Mouse (Mus musculus) C2C12 (cell line): ENCODE measurements around the gene Camk2b. TPM values are rescaled to one million over a fixed set of nuclear protein-coding genes. Genes with fewer than 3 reads are reported as not detected.

Experiments
- H3K27me3 ChIP-seq: one replicate; pipeline ENCODE4 v1.6.1; 2011; ENCODE audit not compliant: control insufficient read depth, insufficient read depth, insufficient read length
- H3K36me3 ChIP-seq: one replicate; pipeline ENCODE4 v1.6.1; 2011; ENCODE audit not compliant: control insufficient read depth, insufficient read depth
- H3K4me3 ChIP-seq: one replicate; pipeline ENCODE4 v1.5.1; 2011; ENCODE audit warnings: mild to moderate bottlenecking, control low read depth; ENCODE audit not compliant: poor library complexity, insufficient read depth, severe bottlenecking
- H3K79me2 ChIP-seq: one replicate; pipeline ENCODE4 v1.6.1; 2011; ENCODE audit not compliant: control insufficient read depth, insufficient read depth
- H3K79me3 ChIP-seq: one replicate; pipeline ENCODE4 v1.6.1; 2011; ENCODE audit warnings: low read depth, control low read depth
- H3ac ChIP-seq: one replicate; pipeline ENCODE3; 2011; ENCODE audit warnings: low read depth; ENCODE audit not compliant: control insufficient read depth, insufficient read length
- CEBPB ChIP-seq: IDR thresholded peaks from one replicate; pipeline ENCODE4 v1.6.1; 2011; ENCODE audit warnings: low read depth, mild to moderate bottlenecking, control low read depth, moderate library complexity
- CTCF ChIP-seq: IDR thresholded peaks from one replicate; pipeline ENCODE4 v1.5.1; 2011; ENCODE audit not compliant: control insufficient read depth, insufficient read depth, insufficient read length
- FOSL1 ChIP-seq: IDR thresholded peaks from one replicate; pipeline ENCODE4 v1.8.0; 2011; ENCODE audit warnings: mild to moderate bottlenecking, low read length; ENCODE audit not compliant: poor library complexity, insufficient read depth, severe bottlenecking
- MAX ChIP-seq: IDR thresholded peaks from one replicate; pipeline ENCODE4 v1.6.1; 2011; ENCODE audit warnings: mild to moderate bottlenecking, control low read depth
- MYOD1 ChIP-seq: IDR thresholded peaks from one replicate; pipeline ENCODE4 v1.6.1; 2011; ENCODE audit warnings: low read depth; ENCODE audit not compliant: control insufficient read depth, insufficient read length
- MYOG ChIP-seq: IDR thresholded peaks from one replicate; pipeline ENCODE4 v1.6.1; 2011; ENCODE audit not compliant: control insufficient read depth, insufficient read length; ENCODE audit errors: extremely low read depth
- USF1 ChIP-seq: IDR thresholded peaks from one replicate; pipeline ENCODE4 v1.6.1; 2011; ENCODE audit warnings: low read depth, mild to moderate bottlenecking, control low read depth, moderate library complexity
- polyA plus RNA-seq: library from polyadenylated mRNA; unstranded; fragments of >200 nt; fragmentation: generic; extraction: Trizol; gene quantifications from one replicate; pipeline ENCODE4 v1.2.1, GENCODE M21; 2012; ENCODE audit warnings: missing spikeins

The Camk2b gene
- polyA plus RNA-seq, 1 experiment: 0.06 TPM

GRCm38 (mm10) chr11:6020897-6021839, 45.0 kb downstream of the Camk2b start:
- H3ac ChIP-seq: no peak overlapping the region
- no peaks in the 10 kb centered on the region for H3K79me3 ChIP-seq
- no peaks in the 10 kb centered on the region for H3K79me2 ChIP-seq
- H3K4me3 ChIP-seq: no peak overlapping the region
- peaks cover 11% of the 10 kb centered on the region for H3K27me3 ChIP-seq
- H3K36me3 ChIP-seq: no peaks in the 10 kb centered on the region
- TF ChIP-seq MYOD1 (no peak), MYOG (no peak), FOSL1 (no peak), CEBPB (no peak), CTCF (no peak), USF1 (no peak), MAX (no peak)

- Histone ChIP-seq H3K36me3 (no peaks in the 10 kb centered on the region), H3K27me3 (peaks cover 10% of the 10 kb centered on the region), H3K79me2 (no peaks in the 10 kb centered on the region), H3K4me3 (no peak overlapping the region), H3K79me3 (no peaks in the 10 kb centered on the region), H3ac (no peak overlapping the region)
- TF ChIP-seq CTCF: no peak
- no peak for TF ChIP-seq MYOG
- TF ChIP-seq CEBPB: no peak
- no peak for TF ChIP-seq FOSL1
- TF ChIP-seq USF1: no peak
- TF ChIP-seq MYOD1: no peak
- no peak for TF ChIP-seq MAX
Observed at GRCm38 (mm10) chr11:6020360-6020759, 45.8 kb downstream of the Camk2b start.

- H3ac ChIP-seq: no peak overlapping the region
- TF ChIP-seq CTCF (no peak), MAX (no peak), FOSL1 (no peak), MYOD1 (no peak)
- H3K36me3 ChIP-seq: no peaks in the 10 kb centered on the region
- no peaks in the 10 kb centered on the region for H3K79me2 ChIP-seq
- no peak overlapping the region for H3K4me3 ChIP-seq
- no peaks in the 10 kb centered on the region for H3K79me3 ChIP-seq
- peaks cover 4% of the 10 kb centered on the region for H3K27me3 ChIP-seq
Observed at GRCm38 (mm10) chr11:6018218-6019010, 47.7 kb downstream of the Camk2b start.

- H3K36me3 ChIP-seq: no peaks in the 10 kb centered on the region
- no peak overlapping the region for H3K4me3 ChIP-seq
- H3K79me2 ChIP-seq: no peaks in the 10 kb centered on the region
- peaks cover 4% of the 10 kb centered on the region for H3K27me3 ChIP-seq
- H3ac ChIP-seq: no peak overlapping the region
- no peak for TF ChIP-seq MYOG
- no peak for TF ChIP-seq CTCF
- TF ChIP-seq USF1: no peak
- no peak for TF ChIP-seq MAX
- TF ChIP-seq CEBPB: no peak
- TF ChIP-seq MYOD1: no peak
- no peaks in the 10 kb centered on the region for H3K79me3 ChIP-seq
Observed at GRCm38 (mm10) chr11:6017484-6018140, 48.5 kb downstream of the Camk2b start.

- Histone ChIP-seq H3K79me3 (no peaks in the 10 kb centered on the region), H3K4me3 (no peak overlapping the region), H3K79me2 (no peaks in the 10 kb centered on the region), H3K27me3 (peaks cover 4% of the 10 kb centered on the region), H3K36me3 (no peaks in the 10 kb centered on the region), H3ac (no peak overlapping the region)
- TF ChIP-seq MYOG: no peak
- TF ChIP-seq CEBPB: no peak
Observed at GRCm38 (mm10) chr11:6016797-6017395, 49.3 kb downstream of the Camk2b start.
